Mouse (Mus musculus): Measurements from ENCODE around the gene Efcab6. TPM values are rescaled to one million over a fixed set of nuclear protein-coding genes. Genes with fewer than 3 reads are reported as not detected.

Efcab6 gene
- polyA plus RNA-seq, 1 experiment = not detected

DNA sequence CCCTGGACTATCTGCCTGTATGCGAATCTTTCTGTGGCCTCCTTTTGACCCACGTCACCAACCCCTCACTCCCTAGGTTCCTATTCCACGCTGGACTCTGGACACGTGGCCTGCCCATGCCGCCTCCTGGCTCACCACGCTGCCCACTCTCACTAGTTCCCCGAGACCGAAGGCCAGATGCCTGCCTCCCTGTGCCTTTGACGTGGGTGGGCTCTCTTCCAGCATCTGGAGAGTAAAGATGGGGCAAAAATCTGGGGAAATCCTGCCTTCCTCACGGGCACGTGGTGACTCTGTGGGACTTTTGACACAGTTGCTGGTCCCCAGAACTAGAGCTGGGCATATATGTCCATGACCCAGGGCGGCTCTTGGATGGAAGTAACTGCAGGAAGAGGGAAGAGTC is 222.8 kb downstream of the Efcab6 start:
- TF ChIP-seq CTCF (IDR thresholded peaks at IDR 0.05; ENCODE audit: low read depth, low read length) (no peak), POLR2A (IDR thresholded peaks at IDR 0.05; ENCODE audit: borderline replicate concordance, low read depth, low read length) (no peak)
- Histone ChIP-seq H3K4me1 (ENCODE audit: control insufficient read depth, insufficient read depth, low read length) (no peaks in the 10 kb centered on the region), H3K27ac (ENCODE audit: insufficient read depth, low read depth, low read length) (no peak overlapping the region), H3K4me3 (ENCODE audit: insufficient read depth, low read length) (no peak overlapping the region)

DNA sequence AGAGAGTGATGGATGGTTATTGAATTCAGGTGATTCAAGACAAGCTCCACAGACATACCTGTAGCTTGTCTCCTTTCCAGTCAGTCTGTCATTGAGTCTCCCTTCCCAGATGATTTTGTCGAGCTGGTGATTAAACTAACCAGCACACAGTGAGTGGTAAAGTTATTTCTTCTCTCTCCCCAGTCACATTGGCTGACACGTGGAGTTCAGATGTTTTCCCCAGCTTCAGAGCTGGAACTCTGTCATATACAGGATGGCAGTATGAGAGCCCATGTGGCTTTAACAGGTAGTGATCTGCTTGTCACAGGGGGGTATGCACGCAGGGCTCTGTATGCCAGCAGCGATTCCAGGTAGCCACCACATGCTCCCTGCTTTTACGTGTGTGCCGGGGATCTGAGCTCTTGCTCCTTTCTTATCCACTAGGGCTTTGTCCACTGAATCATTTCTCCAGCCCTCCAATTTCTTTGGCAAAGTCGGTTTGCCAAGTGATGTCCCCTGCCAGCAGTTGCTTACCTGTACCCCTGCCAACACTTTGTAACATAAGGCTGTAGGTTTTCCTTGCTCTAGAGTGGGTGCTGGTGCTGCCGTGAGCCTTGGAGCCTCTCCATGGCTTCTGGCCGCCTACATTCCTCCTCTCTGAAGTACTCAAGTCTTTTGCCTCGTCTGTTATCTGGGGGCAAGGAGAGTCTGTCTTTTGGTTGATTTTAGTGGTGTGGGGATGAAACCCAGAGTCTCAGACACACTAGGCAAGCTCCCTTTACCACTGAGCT is 224.0 kb downstream of the Efcab6 start:
- no peak overlapping the region for H3K27ac ChIP-seq (ENCODE audit: insufficient read depth, low read depth, low read length)
- H3K4me3 ChIP-seq (ENCODE audit: insufficient read depth, low read length) = no peak overlapping the region
- TF ChIP-seq CTCF (IDR thresholded peaks at IDR 0.05; ENCODE audit: low read depth, low read length) = no peak
- no peak for TF ChIP-seq POLR2A (IDR thresholded peaks at IDR 0.05; ENCODE audit: borderline replicate concordance, low read depth, low read length)
- H3K4me1 ChIP-seq (ENCODE audit: control insufficient read depth, insufficient read depth, low read length) = no peaks in the 10 kb centered on the region

DNA sequence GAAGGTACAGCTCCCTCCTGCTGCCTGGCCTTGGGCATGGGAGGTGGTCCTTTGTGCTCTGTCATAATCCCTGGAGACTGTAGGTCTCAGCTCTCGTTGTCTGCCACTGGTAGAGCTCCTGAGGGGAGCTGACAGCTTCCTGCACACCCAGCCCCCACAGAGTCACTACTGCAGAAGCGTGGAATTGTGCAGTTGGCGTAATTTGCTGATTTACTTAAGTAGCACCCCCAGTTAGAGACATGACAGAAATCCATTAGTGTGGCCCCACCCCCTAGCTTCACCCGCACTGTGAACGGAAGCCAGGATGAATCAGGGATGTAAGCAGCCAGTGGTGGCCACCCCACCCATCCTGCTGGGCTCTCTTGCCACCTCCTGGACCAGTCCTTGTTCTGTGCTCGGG is 232.9 kb downstream of the Efcab6 start:
- no peak for TF ChIP-seq POLR2A (IDR thresholded peaks at IDR 0.05; ENCODE audit: borderline replicate concordance, low read depth, low read length)
- no peak for TF ChIP-seq CTCF (IDR thresholded peaks at IDR 0.05; ENCODE audit: low read depth, low read length)
- Histone ChIP-seq H3K4me1 (ENCODE audit: control insufficient read depth, insufficient read depth, low read length) (no peaks in the 10 kb centered on the region), H3K27ac (ENCODE audit: insufficient read depth, low read depth, low read length) (no peak overlapping the region), H3K4me3 (ENCODE audit: insufficient read depth, low read length) (no peak overlapping the region)

DNA sequence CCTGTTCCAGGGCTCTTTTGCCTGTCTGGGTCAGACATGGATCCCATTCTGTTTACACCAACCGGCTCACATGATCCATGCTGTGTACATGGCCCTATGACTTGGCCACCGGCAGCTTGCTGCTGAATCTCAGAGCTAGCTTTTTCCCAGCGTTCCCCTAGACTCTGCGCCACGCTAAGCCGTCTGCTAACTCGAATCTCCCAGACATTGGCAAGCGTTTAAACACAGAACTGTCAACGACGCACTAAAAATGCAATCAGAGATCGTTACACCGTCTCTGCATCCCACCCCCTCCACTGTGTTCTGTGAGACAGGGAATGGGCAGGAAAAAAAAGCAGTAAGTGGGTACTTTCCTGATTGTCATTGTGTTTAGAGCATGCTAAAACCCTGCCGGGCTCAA is 236.0 kb downstream of the Efcab6 start:
- TF ChIP-seq CTCF (IDR thresholded peaks at IDR 0.05; ENCODE audit: low read depth, low read length) (no peak), POLR2A (IDR thresholded peaks at IDR 0.05; ENCODE audit: borderline replicate concordance, low read depth, low read length) (no peak)
- Histone ChIP-seq H3K4me1 (ENCODE audit: control insufficient read depth, insufficient read depth, low read length) (no peaks in the 10 kb centered on the region), H3K4me3 (ENCODE audit: insufficient read depth, low read length) (no peak overlapping the region), H3K27ac (ENCODE audit: insufficient read depth, low read depth, low read length) (no peak overlapping the region)

DNA sequence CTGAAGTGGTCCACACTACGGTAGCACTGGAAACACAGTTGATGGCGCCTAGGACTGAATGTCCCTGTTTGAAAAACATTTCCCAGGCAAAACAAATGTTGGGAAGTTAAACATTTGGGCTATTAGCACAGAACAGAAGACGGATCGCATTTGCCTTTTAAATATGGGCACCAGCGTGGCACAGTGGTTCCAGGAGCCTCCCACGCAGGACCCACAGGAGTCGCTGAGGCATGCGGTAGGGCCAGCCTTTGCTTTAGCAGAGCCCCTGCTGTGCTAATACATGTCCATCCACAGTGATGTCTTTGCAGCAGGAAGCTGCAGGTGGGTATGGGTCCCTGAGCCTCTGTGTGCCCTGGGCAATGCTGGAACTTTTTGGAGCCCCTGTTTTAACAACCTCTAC is 237.2 kb downstream of the Efcab6 start:
- TF ChIP-seq CTCF (IDR thresholded peaks at IDR 0.05; ENCODE audit: low read depth, low read length) = no peak
- TF ChIP-seq POLR2A (IDR thresholded peaks at IDR 0.05; ENCODE audit: borderline replicate concordance, low read depth, low read length) = no peak
- H3K27ac ChIP-seq (ENCODE audit: insufficient read depth, low read depth, low read length) = no peak overlapping the region
- H3K4me3 ChIP-seq (ENCODE audit: insufficient read depth, low read length) = no peak overlapping the region
- H3K4me1 ChIP-seq (ENCODE audit: control insufficient read depth, insufficient read depth, low read length) = no peaks in the 10 kb centered on the region

Other genes with a start within 250 kb of the Efcab6 start
- not detected in 2 replicates for gene Sult4a1, start 40.4 kb upstream of the Efcab6 start, polyA plus RNA-seq (2012; ENCODE audit: insufficient read depth, insufficient read length, missing spikeins)
- not detected in 2 replicates for gene Pnpla5, start 57.8 kb upstream of the Efcab6 start, polyA plus RNA-seq (2012; ENCODE audit: insufficient read depth, insufficient read length, missing spikeins)
- gene Pnpla3, start 102.5 kb upstream of the Efcab6 start, polyA plus RNA-seq (2012; ENCODE audit: insufficient read depth, insufficient read length, missing spikeins) = not detected in 2 replicates
- gene Samm50, start 126.9 kb upstream of the Efcab6 start, polyA plus RNA-seq (2012; ENCODE audit: insufficient read depth, insufficient read length, missing spikeins) = 48.7 and 50.9 TPM in 2 replicates
- gene Parvb, start 166.7 kb upstream of the Efcab6 start, polyA plus RNA-seq (2012; ENCODE audit: insufficient read depth, insufficient read length, missing spikeins) = 34.4 and 35.7 TPM in 2 replicates

Measured in bone marrow macrophage, adult 2 months (primary cell).